Mouse (Mus musculus) cerebellum, adult 2 months (tissue): Measurements from ENCODE around the gene Sgce.

Experiments used
- CTCF ChIP-seq: fragments of 200-500 bp; IDR thresholded peaks from 2 replicates; pipeline ENCODE4 v1.5.1; 2011; ENCODE audit warnings: low read depth, mild to moderate bottlenecking, control low read depth, low read length, moderate library complexity, borderline replicate concordance; ENCODE audit not compliant: insufficient read depth
- POLR2A ChIP-seq: fragments of 200-500 bp; IDR thresholded peaks from 2 replicates; pipeline ENCODE4 v1.6.1; 2011; ENCODE audit warnings: low read length, control low read depth, borderline replicate concordance; ENCODE audit not compliant: insufficient read depth

GRCm38 (mm10) chr6:4733208-4733607 is 13.8 kb downstream of the Sgce start:
- TF ChIP-seq POLR2A (no peak), CTCF (no peak)
